Mouse (Mus musculus): ENCODE data around the gene Aarsd1. TPM values are rescaled to one million over a fixed set of nuclear protein-coding genes. Genes with fewer than 3 reads are reported as not detected.

Aarsd1 gene
- 37.5 TPM for polyA plus RNA-seq (2014; fragmentation: Illumina TruSeq; extraction: RNeasy Lipid Tissue Mini Kit (QIAGEN cat#74804); ENCODE audit: low read depth, low replicate concordance)

DNA sequence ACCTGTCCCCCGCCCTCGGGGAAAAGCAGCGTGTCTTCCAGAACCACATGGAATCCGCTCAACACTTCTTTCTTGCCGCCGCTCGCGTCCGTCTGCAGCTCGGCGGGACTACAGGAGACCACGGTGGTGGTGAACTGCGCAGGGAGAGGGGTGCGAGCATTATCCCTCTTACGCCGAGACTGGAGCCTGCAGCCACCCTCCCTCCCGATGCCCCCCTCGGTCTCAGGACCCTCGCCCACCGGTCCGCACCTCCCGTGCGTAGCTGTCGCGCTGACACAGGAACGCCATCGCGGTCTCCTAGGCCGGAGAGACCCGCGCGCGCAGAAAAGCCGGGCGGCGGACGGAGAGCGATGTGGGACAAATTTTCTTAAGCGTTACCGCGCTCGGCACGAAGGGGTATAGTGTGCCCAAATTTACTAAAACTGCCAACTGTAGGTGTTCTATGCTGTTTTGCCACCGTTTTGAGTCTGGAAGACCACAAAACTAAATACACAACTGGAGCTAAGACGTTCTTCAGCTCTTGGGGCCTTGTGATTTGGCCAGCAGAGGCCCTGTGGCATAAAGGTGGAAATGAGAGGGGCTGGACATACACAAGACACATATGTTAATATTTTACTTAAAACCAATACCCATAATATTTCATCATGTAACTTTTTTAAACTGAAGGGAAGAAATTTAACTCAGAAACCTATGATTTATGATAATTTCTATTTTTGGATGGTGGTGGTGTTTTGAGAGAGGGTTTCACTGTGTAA is at the start of gene Aarsd1:
Gene Aarsd1 (minus strand): TSS at position 515 of the 755 bp plus-strand sequence.

DNA sequence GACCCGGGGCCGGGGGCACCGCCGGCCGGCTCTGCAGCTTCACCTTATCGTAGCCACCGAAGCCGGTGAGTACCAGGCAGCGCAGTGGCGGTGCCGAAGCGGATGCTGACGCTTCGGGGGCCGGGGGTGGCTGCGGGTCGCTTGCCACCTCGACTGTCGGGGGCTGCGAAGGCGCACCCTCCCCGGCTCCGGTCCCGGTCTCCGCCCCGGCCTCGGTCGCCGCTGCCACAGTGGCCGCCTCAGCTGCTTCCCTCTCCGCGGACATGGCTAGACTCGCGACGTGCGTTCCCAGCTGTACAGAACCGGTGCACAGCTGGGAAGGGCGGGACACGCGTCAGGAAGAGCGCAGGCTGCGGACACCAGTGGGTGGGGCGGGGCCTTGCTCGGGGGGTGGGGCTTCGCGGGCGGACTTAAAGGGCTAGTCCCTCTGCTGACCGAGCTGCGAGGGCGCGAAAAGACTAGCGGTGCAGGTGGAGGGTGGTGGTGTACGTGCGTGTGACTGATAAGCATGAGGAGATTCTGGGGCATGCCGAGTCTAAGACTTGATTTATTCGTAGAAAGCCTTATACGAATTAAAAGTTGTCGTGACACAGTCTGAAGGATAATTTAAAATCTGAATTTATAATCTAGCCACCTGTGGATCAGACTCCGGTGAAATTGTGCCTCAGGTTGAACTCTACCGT is 48.6 kb upstream of the Aarsd1 start, which contains the start of gene Vat1:
Gene Vat1 (minus strand): TSS at position 362 of the 683 bp plus-strand sequence.

DNA sequence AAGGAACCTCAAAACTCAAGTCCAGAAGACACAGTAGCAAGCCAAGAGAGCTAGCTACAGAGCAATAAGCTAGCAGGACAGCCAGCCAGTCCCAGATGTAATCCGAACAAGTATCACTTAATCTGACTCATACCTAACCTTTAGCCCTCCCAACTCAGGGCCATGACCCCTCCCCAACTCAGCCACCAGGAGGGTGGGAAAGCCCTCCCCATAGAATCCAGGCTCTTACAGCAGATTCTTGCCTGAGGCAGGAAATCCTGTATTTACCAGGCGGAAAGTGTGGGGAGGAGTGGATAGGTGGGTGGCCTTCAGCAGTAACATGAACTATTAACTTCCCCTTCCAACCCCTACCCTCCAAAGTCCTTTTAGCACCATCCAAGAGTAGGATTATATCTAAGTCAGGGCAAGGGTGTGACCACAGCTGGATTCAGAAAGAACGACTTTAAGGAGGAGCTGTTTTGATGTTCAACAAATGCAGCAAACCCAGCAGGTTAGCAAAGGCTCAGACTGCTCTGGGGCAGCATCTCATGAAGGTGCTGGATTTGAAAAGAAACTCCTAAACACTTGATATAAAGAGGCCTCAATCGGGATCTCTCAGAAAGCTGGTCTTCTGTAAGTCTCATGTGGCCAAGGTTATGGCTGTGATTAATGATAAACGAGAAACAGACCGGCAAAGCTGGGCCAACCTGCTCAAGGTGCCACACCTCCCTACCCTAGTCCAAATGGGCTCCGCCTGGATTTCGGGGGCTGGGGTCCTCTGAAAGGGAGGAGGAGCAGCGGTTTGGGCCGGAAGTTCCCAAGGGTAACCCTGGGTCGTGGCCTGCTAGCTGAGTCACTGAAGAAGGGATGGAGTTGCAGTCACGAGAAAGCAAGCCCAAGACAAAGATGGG is 47.0 kb upstream of the Aarsd1 start, which contains the start of gene Rnd2:
Gene Rnd2 (plus strand): TSS at position 789 of the 890 bp plus-strand sequence.

DNA sequence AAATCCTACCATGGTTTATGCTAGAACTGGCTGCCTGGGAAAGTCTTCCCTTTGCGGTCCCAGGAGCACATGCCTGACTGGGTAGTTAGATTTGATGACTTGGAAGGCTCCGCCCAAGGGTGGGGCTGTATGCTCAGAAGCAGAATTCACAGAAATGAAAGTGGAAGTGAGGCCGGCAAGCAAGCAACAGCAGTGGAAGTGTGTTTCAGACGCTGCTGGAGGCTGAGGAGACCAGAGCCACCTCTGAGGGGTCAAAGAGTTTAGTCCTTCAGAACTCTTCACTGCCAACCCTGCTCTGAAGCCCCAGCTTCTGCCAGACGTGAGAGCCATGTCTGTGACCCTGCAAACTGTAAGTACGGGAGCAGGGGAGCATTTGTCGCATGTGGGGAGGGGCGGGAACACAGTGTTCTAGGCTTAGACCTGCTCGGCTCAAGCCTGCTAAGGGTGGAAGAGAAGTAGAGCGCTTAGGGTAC is 30.9 kb upstream of the Aarsd1 start, which contains the start of gene Ifi35:
Gene Ifi35 (plus strand): TSS at position 134 of the 473 bp plus-strand sequence.

DNA sequence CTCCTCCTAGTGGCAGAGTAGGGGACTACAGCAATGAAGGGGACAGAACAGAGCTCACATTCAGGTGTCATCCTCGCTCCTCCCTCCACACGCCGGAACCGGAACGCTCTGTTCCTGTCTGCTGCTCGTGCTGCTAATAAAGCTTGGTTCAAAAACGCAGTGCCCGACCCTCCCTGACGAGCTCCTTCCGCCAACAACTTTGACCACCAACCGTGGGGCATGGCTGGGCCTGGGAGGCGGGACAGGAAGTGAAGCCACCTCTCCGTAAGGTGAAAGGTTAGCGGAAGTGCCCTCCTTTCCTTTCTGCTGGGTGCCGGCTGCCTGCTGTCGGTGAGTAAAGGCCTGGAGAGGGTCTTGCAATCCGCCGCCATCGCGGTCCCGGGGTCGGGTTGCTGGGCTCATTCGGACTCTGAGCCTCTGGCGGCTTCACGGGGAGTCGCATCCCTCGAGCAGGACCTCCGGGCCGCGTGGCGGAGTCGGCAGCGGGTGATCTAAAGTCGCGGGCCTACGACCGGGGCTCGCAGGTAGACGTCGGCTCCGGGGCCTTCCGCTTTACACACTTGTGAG is 24.8 kb upstream of the Aarsd1 start, which contains the start of gene Rpl27:
Gene Rpl27 (plus strand): TSS at position 172 of the 567 bp plus-strand sequence.

DNA sequence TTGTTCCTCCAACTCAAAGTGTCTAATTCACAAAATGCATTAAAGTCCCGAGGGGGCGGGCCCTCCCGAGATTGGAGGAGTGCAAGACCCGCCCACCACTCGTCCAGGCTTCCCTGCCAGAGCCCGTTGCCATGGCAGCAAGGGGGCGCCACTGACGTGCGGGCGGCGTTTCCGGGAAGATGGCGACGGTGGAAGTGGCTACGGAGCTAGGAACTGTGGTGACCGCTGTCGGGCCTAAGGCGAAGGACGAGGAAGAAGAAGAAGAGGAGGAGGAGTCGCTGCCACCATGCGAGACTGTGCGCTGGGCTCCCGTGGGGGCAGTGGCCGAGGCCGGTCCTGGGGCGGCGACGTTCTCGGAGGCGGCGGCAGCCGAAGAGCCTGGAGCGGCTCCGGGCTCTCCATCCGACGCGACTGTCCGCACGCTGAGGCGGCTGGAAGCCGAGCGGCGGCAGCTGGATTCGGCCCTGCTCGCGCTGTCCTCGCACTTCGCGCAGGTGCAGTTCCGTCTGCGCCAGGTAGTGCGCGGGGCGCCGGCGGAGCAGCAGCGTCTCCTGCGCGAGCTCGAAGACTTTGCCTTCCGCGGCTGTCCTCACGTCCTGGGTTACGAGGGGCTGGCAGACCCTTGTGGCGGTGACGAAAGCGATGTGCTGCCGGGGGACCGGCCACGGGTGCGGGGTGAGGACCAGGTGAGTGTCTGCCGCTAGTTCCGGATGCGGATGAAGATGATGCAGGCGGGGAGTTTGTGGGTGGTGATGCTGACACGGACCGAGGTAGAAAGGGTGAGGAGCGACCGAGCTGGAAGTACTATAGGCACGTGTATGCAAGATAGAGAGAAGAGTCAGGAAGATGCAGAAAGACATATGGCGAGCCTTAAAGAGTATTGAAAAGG is 7.8 kb upstream of the Aarsd1 start, which contains the start of the genes Rundc1 and Ptges3l:
Gene Rundc1 (plus strand): TSS at position 161 of the 889 bp plus-strand sequence.
Gene Ptges3l (minus strand): TSS at position 409 of the 889 bp plus-strand sequence.

DNA sequence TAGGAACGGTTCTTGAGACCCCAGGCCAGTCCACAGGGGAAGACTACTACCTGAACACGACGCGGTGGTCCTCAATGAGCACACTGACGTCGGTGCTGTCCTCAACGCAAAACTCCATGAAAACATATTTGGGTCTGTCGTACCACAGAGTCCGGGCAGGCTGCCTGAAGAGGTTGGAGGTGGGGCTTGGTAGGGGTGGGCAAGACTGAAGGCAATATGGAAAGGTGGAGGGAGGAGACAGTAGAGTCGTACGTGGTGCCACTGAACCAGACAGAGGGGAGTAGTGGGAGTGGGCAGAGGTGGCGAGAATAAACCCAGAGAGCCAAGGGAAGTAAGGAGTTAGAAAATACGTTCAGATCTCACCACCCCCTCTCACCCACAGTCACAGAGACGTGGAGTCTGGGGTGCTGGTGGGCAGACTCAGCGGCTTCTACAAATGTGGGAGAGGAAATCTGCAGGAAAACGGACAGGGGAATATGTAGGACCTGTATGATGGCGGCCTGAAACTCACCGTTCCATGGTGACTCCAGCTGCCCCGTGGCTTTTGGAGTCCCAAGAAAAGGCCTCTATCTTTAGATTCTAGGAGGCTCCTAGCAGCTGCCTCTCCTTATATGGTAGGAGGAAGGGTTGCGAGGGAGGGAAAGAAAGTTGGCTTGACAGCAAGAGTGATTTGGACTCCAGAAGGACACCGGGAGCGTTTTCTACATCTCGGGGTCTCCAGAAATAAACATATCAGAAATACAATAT is 6.9 kb upstream of the Aarsd1 start, which contains the start of gene Gm27029:
Gene Gm27029 (minus strand): TSS at position 692 of the 747 bp plus-strand sequence.

DNA sequence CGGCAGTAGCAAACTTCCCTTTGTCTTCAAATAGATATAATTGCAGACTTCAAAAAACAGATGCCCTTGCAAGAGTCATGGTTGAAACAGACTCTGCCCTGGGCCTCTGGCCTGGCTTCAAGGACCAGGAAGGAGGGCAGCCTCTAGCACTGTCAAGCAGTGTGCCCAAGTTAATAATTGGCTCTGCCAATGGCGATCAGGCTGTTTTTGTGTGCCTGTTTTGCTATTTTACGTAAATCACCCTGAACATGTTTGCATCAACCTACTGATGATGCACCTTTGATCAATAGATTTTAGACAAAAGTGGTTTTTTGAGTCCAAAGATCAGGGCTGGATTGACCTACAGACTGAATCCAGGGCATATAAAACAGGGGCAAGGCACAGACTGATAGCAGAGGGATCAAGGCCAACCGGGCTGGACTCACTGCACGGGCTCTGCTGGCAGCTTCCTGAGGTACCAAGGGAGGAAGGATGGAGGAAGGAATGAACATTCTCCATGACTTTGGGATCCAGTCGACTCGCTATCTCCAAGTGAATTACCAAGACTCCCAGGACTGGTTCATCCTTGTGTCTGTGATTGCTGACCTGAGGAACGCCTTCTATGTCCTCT is 50.0 kb downstream of the Aarsd1 start, which contains the start of gene G6pc:
Gene G6pc (plus strand): TSS at position 236 of the 610 bp plus-strand sequence.

Other genes with a start within 250 kb of the Aarsd1 start
- 3.5 TPM for gene Cntnap1, start 247.1 kb downstream of the Aarsd1 start, polyA plus RNA-seq (2014; fragmentation: Illumina TruSeq; extraction: RNeasy Lipid Tissue Mini Kit (QIAGEN cat#74804); ENCODE audit: low read depth, low replicate concordance)
- 10.9 TPM for gene Plekhh3, start 246.3 kb downstream of the Aarsd1 start, polyA plus RNA-seq (2014; fragmentation: Illumina TruSeq; extraction: RNeasy Lipid Tissue Mini Kit (QIAGEN cat#74804); ENCODE audit: low read depth, low replicate concordance)
- not detected for gene Ccr10, start 242.2 kb downstream of the Aarsd1 start, polyA plus RNA-seq (2014; fragmentation: Illumina TruSeq; extraction: RNeasy Lipid Tissue Mini Kit (QIAGEN cat#74804); ENCODE audit: low read depth, low replicate concordance)
- gene Ezh1, start 191.2 kb downstream of the Aarsd1 start, polyA plus RNA-seq (2014; fragmentation: Illumina TruSeq; extraction: RNeasy Lipid Tissue Mini Kit (QIAGEN cat#74804); ENCODE audit: low read depth, low replicate concordance) = 45.0 TPM
- gene Ramp2, start 171.6 kb downstream of the Aarsd1 start, polyA plus RNA-seq (2014; fragmentation: Illumina TruSeq; extraction: RNeasy Lipid Tissue Mini Kit (QIAGEN cat#74804); ENCODE audit: low read depth, low replicate concordance) = 44.1 TPM
- 145 TPM for gene Vps25, start 163.9 kb downstream of the Aarsd1 start, polyA plus RNA-seq (2014; fragmentation: Illumina TruSeq; extraction: RNeasy Lipid Tissue Mini Kit (QIAGEN cat#74804); ENCODE audit: low read depth, low replicate concordance)
- 14.0 TPM for gene Wnk4, start 157.0 kb downstream of the Aarsd1 start, polyA plus RNA-seq (2014; fragmentation: Illumina TruSeq; extraction: RNeasy Lipid Tissue Mini Kit (QIAGEN cat#74804); ENCODE audit: low read depth, low replicate concordance)
- 3.1 TPM for gene Cntd1, start 138.6 kb downstream of the Aarsd1 start, polyA plus RNA-seq (2014; fragmentation: Illumina TruSeq; extraction: RNeasy Lipid Tissue Mini Kit (QIAGEN cat#74804); ENCODE audit: low read depth, low replicate concordance)
- 114 TPM for gene Coa3, start 138.5 kb downstream of the Aarsd1 start, polyA plus RNA-seq (2014; fragmentation: Illumina TruSeq; extraction: RNeasy Lipid Tissue Mini Kit (QIAGEN cat#74804); ENCODE audit: low read depth, low replicate concordance)
- 151 TPM for gene Becn1, start 115.3 kb downstream of the Aarsd1 start, polyA plus RNA-seq (2014; fragmentation: Illumina TruSeq; extraction: RNeasy Lipid Tissue Mini Kit (QIAGEN cat#74804); ENCODE audit: low read depth, low replicate concordance)
- gene Psme3, start 101.4 kb downstream of the Aarsd1 start, polyA plus RNA-seq (2014; fragmentation: Illumina TruSeq; extraction: RNeasy Lipid Tissue Mini Kit (QIAGEN cat#74804); ENCODE audit: low read depth, low replicate concordance) = 64.9 TPM
- gene Aoc2, start 92.6 kb downstream of the Aarsd1 start, polyA plus RNA-seq (2014; fragmentation: Illumina TruSeq; extraction: RNeasy Lipid Tissue Mini Kit (QIAGEN cat#74804); ENCODE audit: low read depth, low replicate concordance) = 2.3 TPM
- 318 TPM for gene Aoc3, start 87.0 kb downstream of the Aarsd1 start, polyA plus RNA-seq (2014; fragmentation: Illumina TruSeq; extraction: RNeasy Lipid Tissue Mini Kit (QIAGEN cat#74804); ENCODE audit: low read depth, low replicate concordance)
- 0.88 TPM for gene G6pc, start 50.1 kb downstream of the Aarsd1 start, polyA plus RNA-seq (2014; fragmentation: Illumina TruSeq; extraction: RNeasy Lipid Tissue Mini Kit (QIAGEN cat#74804); ENCODE audit: low read depth, low replicate concordance)
- gene Gm27029, start 7.2 kb upstream of the Aarsd1 start, polyA plus RNA-seq (2014; fragmentation: Illumina TruSeq; extraction: RNeasy Lipid Tissue Mini Kit (QIAGEN cat#74804); ENCODE audit: low read depth, low replicate concordance) = 1.8 TPM
- gene Rundc1, start 7.5 kb upstream of the Aarsd1 start, polyA plus RNA-seq (2014; fragmentation: Illumina TruSeq; extraction: RNeasy Lipid Tissue Mini Kit (QIAGEN cat#74804); ENCODE audit: low read depth, low replicate concordance) = 20.2 TPM
- 19.3 TPM for gene Ptges3l, start 7.7 kb upstream of the Aarsd1 start, polyA plus RNA-seq (2014; fragmentation: Illumina TruSeq; extraction: RNeasy Lipid Tissue Mini Kit (QIAGEN cat#74804); ENCODE audit: low read depth, low replicate concordance)
- 510 TPM for gene Rpl27, start 24.7 kb upstream of the Aarsd1 start, polyA plus RNA-seq (2014; fragmentation: Illumina TruSeq; extraction: RNeasy Lipid Tissue Mini Kit (QIAGEN cat#74804); ENCODE audit: low read depth, low replicate concordance)
- gene Ifi35, start 30.8 kb upstream of the Aarsd1 start, polyA plus RNA-seq (2014; fragmentation: Illumina TruSeq; extraction: RNeasy Lipid Tissue Mini Kit (QIAGEN cat#74804); ENCODE audit: low read depth, low replicate concordance) = 37.6 TPM
- gene Rnd2, start 47.4 kb upstream of the Aarsd1 start, polyA plus RNA-seq (2014; fragmentation: Illumina TruSeq; extraction: RNeasy Lipid Tissue Mini Kit (QIAGEN cat#74804); ENCODE audit: low read depth, low replicate concordance) = 13.9 TPM
- 95.9 TPM for gene Vat1, start 48.6 kb upstream of the Aarsd1 start, polyA plus RNA-seq (2014; fragmentation: Illumina TruSeq; extraction: RNeasy Lipid Tissue Mini Kit (QIAGEN cat#74804); ENCODE audit: low read depth, low replicate concordance)
- gene Brca1, start 134.3 kb upstream of the Aarsd1 start, polyA plus RNA-seq (2014; fragmentation: Illumina TruSeq; extraction: RNeasy Lipid Tissue Mini Kit (QIAGEN cat#74804); ENCODE audit: low read depth, low replicate concordance) = 0.96 TPM
- gene Nbr1, start 134.5 kb upstream of the Aarsd1 start, polyA plus RNA-seq (2014; fragmentation: Illumina TruSeq; extraction: RNeasy Lipid Tissue Mini Kit (QIAGEN cat#74804); ENCODE audit: low read depth, low replicate concordance) = 93.6 TPM
- gene Tmem106a, start 164.6 kb upstream of the Aarsd1 start, polyA plus RNA-seq (2014; fragmentation: Illumina TruSeq; extraction: RNeasy Lipid Tissue Mini Kit (QIAGEN cat#74804); ENCODE audit: low read depth, low replicate concordance) = 24.1 TPM
- 1.4 TPM for gene Gm11634, start 181.6 kb upstream of the Aarsd1 start, polyA plus RNA-seq (2014; fragmentation: Illumina TruSeq; extraction: RNeasy Lipid Tissue Mini Kit (QIAGEN cat#74804); ENCODE audit: low read depth, low replicate concordance)
- gene Rdm1, start 209.6 kb upstream of the Aarsd1 start, polyA plus RNA-seq (2014; fragmentation: Illumina TruSeq; extraction: RNeasy Lipid Tissue Mini Kit (QIAGEN cat#74804); ENCODE audit: low read depth, low replicate concordance) = 33.6 TPM
- gene Arl4d, start 247.9 kb upstream of the Aarsd1 start, polyA plus RNA-seq (2014; fragmentation: Illumina TruSeq; extraction: RNeasy Lipid Tissue Mini Kit (QIAGEN cat#74804); ENCODE audit: low read depth, low replicate concordance) = 21.8 TPM

Measured in adipose tissue, adult 10 weeks (tissue).